Mouse (Mus musculus) olfactory bulb, adult 2 months (tissue): ENCODE results near the gene Pias4.

Source experiments
- CTCF ChIP-seq: fragments of 200-500 bp; IDR thresholded peaks from 2 replicates; pipeline ENCODE4 v1.5.1; 2012; ENCODE audit warnings: low read depth, mild to moderate bottlenecking, low read length, moderate library complexity; ENCODE audit not compliant: insufficient read depth
- POLR2A ChIP-seq: fragments of 200-500 bp; IDR thresholded peaks from 2 replicates; pipeline ENCODE4 v1.6.1; 2012; ENCODE audit warnings: mild to moderate bottlenecking, low read depth, low read length, moderate library complexity; ENCODE audit not compliant: insufficient read depth

GRCm38 (mm10) chr10:81192270-81192967 is 24.7 kb upstream of the Pias4 start:
- TF ChIP-seq CTCF (no peak), POLR2A (peak; percentile 81)
